Mouse (Mus musculus) C2C12 (cell line): ENCODE results near the gene Uhrf1.

Source experiments
- CTCF ChIP-seq: IDR thresholded peaks from one replicate; pipeline ENCODE4 v1.5.1; 2011; ENCODE audit not compliant: control insufficient read depth, insufficient read depth, insufficient read length
- MAX ChIP-seq: IDR thresholded peaks from one replicate; pipeline ENCODE4 v1.6.1; 2011; ENCODE audit warnings: mild to moderate bottlenecking, control low read depth
- MYOD1 ChIP-seq: IDR thresholded peaks from one replicate; pipeline ENCODE4 v1.6.1; 2011; ENCODE audit warnings: low read depth; ENCODE audit not compliant: control insufficient read depth, insufficient read length
- USF1 ChIP-seq: IDR thresholded peaks from one replicate; pipeline ENCODE4 v1.6.1; 2011; ENCODE audit warnings: low read depth, mild to moderate bottlenecking, control low read depth, moderate library complexity

DNA sequence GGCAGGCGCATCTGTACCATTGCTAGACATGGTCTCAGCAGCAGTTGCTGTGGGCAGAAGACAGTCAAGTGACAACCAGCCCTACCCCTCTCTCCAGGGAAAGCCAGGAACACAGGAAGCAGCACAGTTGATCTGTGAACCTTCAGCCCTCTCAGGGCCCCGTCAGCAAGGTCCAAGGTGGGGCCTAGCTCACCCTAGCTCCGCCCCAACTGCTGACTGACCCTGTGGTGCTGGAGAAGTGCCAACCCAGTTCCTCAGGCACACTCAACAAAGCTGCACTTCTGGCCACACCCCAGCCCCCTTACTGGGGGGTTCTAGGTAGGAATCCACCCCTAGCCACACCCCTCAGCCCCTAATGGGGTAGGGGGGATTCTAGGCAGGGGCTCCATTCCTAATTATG is 15.3 kb upstream of the Uhrf1 start:
- TF ChIP-seq CTCF = no peak
- TF ChIP-seq USF1 = no peak
- no peak for TF ChIP-seq MYOD1
- TF ChIP-seq MAX = no peak
